Mouse (Mus musculus) urinary bladder, postnatal 14 days (tissue): ENCODE data around the gene Psmd7.
A peak's percentile ranks its signal among the peaks of the same experiment; 100 is the strongest.

Experiments
- DNase-seq: peaks from one replicate; pipeline ENCODE4 v3.0.0; 2021; ENCODE audit warnings: low spot score

Psmd7 gene

DNA sequence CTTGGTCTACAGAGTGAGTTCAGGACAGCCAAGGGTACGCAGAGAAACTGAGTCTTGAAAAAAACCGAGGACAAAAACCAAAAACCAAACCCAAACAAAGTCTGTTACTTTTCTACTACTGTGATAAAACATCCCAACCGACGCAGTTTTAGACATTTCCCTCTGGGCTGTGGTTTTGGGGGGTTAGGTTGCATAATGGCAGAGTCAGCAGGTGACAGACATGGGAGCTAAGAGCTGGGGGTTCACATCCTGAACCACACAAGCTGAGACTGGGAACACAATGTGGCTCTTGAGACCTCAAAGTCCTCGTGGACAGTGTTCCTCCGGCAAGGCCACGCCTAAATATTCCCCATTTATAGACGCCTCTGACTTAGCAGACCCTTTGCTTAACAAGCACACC lies 10.1 kb downstream of the Psmd7 start:
- no peak for DNase-seq

DNA sequence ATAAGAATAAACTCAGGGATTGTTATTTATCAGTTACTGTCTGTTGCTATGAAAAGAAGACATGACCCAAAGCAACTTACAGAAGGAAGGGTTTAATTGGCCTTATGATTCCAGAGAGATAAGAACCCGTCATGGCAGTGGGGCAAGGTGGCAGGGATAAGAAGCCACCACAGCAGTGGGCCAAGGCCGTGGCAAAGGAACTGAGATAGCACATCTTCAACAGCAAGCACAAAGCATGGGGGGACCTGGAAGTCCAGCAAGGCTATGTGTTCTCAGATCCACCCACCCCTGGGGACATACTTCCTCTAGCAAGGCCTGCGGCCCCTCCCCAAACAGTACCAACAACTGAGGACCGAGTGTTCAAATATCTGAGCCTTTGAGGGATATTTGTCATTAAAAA lies 10.6 kb downstream of the Psmd7 start:
- DNase-seq: no peak

DNA sequence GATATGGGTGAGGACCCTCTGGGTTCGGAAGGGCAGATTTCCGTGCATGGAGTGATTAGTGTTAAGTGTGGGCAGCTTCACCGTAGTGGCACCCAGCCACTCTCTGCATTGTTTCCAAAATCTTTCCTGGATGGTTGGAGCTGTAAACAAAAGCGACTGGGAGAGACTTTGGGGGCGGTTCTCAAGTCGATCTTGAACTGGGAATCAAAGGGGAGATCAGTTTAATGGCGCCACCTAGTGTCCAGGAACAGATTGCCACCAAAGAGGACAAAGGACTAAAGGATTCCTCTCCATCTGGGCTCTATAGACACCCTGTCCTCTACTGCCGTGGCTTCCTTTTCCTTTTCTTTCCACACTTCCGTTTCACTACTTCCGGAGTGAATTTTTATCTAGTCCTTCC lies 11.6 kb downstream of the Psmd7 start:
- peak; percentile 85 for DNase-seq

DNA sequence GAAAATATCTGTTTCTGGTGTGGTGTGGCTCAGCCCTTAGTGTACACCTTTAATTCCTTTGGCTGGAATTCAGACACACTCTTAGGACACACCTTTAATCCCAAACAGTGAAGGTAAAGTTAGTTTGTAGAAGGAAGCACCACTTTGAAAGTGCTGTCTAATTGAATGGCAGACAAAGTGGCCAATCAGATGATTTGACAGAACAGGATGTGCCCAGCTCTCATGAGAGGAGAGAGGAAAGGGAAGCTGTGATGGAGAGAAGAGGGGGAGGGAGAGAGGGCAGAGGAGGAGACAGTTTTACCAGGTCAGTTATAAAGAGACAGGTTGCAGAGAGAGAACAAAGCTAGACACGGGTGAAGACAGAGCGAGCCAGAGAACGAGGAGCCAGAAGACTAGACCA lies 13.5 kb downstream of the Psmd7 start:
- DNase-seq: no peak

DNA sequence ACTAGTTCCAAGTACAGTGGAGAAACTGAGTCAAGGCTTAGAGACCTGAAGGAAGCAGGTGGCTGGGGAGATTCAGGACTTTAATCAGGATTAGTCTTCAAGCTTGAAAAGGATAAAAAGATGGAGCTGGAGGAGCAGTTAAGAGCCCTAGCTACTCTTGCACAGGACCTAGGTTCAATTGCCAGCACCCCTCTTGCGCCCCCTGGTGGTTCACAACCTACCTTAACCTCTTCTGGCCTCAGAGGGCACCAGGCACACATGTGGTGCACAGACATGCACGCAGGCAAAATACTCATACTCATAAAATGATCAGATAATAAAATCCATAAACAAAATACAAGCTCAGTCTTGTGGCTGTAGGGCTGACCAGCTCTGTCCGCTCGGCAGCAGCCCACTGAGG lies 15.8 kb downstream of the Psmd7 start:
- DNase-seq: peak; percentile 77

DNA sequence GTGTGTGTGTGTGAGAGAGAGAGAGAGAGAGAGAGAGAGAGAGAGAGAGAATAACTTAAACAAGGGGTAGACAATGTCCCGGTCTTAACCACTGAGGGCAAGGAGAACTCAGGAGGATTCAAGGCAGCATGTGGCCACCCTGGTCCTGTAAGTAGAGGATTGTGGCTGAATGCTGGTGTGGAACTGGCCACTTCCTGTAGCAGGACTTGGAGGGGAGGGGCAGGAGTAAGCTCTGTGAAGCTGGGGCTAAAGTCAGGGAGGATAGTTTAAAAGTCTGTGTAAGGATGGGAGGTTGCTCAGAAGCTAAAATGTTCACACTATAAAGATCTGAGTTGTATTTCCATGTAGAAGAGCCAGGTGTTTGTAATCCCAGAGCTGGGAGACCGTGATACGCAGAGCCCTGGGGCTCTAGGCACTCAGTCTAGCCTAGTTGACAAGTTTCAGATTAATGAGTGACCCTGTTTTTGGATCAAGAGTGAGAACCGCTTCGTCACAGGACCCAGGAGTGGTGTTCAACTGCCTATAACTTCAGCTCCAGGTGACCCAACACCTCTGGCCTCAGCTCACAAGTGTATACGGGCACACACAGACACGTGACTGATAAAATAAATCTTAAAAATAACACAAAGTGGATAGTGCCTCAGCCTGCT lies 16.7 kb downstream of the Psmd7 start:
- no peak for DNase-seq

DNA sequence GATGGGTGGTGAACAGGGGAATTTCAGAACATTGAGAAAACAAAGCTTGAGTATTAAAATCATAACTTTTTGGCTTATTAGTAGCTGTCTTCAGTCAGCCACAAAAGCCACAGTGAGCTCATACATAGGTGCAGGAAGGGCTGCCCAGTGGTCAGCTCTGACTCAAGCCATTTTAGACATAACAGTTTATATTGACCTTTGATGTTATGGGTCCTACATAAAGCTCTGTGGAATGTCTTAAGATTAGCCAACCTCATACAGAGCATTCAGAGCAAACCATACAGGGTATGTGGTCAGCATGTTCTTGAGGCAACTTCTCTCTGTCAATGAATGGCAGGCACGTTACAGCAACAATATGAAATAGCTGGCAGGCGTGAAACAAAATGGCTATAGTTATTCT lies 17.2 kb downstream of the Psmd7 start:
- DNase-seq: no peak

DNA sequence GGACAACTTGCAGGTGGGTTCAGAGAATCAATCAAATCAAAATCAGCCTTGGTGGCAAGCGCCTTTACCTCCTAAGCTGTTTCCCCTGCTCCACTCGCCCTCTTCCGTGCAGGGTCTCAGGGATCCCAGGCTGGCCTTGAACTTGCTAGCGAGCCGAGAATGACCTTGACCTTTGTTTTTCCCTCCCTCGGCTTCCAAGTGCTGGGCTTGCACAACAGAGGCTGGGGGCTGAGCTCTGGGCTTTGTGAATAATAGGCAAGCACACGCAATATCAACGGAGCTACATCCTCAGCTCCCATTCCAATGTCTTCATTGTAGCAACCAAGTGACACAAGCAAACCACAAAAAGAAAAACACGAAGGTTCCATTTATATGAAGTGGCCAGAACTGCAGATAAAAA lies 26.1 kb downstream of the Psmd7 start:
- no peak for DNase-seq

DNA sequence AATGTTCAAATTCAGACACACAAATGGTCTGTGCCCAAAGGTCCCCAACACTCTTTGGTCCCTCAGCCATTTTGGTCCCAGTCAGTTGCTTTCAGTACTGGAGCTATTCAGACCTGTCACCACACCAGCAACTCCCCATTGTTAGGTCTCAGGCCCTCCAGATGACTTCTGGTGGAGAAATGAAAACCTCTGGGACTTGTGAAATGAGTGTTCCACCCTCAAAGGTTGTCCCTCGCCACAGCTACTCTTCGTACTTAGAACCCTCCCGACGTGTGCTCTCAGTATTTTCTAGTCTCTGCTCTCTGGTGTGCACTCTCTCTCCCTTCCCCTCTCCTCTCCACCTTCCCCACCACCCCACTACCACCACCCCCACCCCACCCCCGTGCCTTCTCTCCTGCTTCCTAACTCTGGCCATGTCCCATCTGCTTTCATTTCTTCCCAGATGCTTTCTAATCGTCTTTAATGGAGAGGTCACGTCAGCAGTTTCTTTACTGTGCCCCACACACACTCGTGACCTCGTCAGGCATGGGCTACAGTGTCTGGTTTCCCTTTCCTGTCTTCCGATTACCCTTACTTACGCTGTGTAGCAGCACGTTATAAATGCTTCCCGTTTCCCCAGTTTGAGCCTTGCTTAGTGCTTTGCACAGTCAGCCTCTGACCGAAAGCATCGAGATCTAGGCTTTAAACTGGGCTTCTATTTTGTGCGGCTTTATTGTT lies 27.3 kb downstream of the Psmd7 start:
- DNase-seq: no peak

DNA sequence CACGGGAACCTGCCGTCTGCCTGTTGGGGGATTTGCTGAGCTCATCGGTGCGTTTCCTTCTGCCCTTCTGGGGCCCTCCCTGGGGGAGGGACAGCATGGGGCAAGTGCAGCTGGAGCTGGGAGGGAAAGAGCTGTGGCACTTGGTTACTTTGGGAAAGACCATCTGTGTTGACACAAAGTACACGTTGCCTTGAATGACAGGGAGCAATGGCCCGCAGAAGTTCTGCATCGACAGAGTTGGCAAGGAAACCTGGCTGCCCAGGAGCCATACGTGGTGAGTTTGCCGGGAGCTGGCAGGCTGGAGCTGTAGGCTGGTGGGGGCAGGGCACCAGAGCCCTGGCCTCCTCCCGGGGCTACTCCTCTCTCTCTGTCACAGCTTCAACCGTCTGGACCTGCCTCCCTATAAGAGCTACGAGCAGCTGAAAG lies 31.7 kb downstream of the Psmd7 start:
- no peak for DNase-seq

DNA sequence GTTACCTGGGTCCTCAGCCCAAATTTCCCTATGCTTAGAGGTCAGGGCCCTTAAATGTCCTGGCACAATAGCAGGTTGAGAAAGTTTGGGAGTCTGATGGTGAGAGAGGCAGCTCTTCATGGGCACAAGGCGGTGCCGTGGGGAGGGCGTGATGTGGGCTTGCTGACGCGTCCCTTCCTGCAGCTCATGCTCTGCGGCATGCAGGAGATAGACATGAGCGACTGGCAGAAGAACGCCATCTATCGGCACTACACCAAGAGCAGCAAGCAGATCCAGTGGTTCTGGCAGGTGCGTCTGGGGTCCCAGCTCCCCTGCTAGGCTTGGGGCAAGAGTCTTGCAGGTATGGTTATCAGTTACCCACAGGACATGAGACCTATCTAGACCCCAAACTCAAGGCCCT lies 33.0 kb downstream of the Psmd7 start:
- no peak for DNase-seq

DNA sequence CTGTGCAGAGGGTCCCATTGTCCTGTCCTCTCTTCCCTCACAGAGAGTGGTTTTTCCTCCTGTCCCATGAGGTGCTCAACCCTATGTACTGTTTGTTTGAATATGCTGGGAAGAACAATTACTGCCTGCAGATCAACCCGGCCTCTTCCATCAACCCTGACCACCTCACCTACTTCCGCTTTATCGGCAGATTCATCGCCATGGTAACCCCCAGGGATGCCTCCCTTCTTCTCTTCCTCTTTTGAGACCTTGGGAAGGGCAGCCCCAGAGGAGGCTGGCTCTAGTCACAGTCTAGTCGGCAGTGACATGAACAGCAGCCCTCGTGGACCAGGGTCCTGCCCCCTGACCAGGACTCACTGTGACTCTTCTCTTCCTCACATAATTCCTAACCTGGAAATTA lies 36.0 kb downstream of the Psmd7 start:
- no peak for DNase-seq

DNA sequence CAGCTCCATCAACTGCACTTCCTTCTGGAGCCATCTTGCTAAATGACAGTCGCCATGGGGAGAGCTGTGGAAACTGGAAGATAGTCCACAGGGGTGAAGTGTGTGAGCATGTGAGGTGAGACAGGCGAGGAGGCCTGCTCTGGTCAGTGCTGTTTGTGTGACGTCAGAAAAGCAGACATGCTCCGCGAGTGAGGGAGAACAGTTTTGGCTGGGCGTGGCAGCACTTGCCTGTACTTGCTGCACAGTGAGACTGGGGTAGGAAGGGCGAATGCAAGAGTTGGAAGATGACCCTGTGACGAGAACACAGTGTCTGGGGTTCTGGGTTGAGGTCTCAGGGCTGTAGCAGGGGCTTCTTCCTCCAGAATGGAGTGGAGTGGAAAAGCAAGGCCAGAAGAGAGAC lies 41.4 kb downstream of the Psmd7 start:
- DNase-seq: no peak

DNA sequence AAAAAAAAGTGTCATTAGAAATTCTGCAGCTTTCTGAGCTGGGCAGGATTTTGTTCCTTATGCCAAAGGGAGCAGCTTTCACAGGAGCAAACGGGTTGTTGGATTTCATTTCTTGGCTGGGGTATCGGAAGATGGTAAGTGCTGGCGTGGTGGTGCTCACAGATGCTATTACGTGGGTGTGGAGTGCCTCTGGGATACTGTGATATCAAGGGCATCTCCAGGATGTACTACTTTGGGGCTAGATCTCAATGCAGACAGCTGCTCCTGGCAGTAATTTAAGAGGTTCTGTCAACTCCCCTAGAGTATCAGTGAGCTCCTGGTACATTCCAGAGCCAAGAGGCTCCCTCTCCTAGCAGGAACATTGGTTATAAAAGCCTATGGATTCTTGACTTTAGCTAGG lies 42.1 kb downstream of the Psmd7 start:
- no peak for DNase-seq

DNA sequence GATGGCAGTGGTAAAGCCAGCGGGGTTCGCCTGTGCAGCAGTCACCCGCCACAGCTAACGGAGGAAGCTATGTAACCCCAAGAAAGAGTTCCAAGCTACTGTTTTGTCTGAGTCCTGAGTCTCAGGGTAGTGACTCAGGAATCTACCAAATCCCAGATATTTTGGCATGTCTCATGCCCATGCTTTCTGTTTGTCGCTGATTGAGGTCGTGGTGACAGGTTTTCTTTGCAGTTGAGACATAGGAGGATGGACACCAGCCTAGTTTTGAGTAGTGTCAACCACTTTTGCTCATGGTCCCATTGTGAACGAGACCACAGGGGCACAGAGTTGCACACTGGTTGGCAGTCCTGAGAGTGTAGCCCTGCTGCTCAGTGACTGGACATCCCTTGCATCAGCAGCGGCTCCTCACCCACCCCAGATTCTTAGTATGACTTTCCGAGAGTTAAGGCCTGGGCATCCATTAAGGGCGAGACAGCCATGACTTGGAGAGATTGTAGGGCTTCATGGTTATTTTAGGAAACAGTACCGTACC lies 42.6 kb downstream of the Psmd7 start:
- DNase-seq: no peak

DNA sequence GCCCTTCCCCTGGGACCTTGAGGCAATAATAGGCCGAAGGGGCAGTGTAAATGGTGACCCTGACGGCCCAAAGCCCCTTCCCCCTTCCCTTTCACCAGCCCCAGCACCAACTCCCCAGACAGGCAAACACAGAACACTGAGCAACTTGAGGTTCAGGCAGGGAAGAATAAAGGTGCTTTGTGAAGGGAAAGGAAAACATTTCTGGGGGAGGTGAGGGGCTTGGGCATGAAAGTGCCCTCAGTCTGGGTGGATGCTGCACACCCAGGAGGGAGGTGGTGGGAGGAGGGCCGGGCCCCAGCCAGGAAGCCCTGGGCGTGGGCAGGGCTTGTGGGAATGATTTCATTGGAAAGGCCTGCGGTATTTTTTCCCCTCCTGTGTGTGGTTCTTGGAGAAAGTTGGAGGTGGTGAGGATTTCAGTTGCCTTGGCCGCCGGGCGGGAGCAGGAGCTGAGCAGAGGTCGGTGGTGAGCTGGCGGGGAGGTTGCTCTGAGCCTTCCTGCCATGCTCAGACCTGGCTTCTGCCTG lies 43.6 kb downstream of the Psmd7 start:
- DNase-seq: peak; percentile 18

DNA sequence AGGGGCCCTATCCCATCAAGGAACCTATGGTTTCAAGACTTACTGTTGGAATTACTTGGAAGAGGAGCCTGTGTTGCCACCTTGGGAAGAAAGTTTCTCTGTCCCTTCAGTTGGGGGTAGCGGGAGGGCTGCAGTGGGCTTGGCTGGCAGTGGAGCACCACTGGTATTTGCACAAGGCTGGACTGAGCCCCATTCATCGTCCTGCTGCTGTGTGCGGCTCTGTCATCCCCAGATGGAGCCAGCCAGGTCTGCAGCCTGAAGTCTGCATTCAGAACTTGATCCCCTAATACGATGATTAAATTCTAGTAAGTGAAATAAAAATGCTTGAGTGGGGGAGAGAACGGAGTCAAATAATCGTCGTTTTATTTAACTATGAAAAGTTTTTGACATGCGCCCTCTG lies 44.1 kb downstream of the Psmd7 start:
- no peak for DNase-seq

DNA sequence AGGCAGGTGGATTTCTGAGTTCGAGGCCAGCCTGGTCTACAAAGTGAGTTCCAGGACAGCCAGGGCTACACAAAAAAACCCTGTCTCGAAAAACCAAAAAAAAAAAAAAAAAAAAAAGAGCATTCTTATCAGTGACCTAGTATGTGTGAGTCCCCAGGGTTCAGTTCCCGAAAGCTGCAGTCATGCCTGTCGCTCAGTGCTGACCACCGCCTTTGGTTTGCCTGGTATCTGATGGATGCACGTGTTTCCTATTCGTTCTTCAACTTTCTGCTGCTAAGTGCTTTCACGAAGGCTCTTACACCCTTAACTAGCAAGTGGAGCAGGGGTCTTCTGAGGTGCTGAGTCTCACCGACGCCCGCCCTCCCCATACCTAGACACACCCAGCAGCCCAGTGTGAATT lies 44.5 kb downstream of the Psmd7 start:
- no peak for DNase-seq

DNA sequence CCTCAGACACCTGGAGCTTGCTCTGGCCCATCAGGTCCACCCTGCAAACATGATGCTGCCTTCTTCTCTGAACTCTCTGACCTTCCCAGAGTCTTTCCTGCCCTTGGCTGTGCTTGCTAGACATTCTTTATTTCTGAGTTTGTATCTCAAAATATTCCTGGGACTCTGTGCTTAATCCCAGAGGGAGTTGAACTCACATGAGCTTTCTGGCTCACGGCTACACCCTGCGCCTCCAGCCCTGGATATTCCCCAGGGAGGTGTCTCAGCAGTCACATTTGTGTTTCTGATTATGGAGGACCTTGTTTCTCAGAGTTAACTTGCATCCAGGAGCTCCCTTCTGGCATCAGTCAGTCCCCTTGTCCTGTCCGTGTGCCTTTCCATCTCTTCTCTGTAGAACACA lies 46.1 kb downstream of the Psmd7 start:
- DNase-seq: no peak

DNA sequence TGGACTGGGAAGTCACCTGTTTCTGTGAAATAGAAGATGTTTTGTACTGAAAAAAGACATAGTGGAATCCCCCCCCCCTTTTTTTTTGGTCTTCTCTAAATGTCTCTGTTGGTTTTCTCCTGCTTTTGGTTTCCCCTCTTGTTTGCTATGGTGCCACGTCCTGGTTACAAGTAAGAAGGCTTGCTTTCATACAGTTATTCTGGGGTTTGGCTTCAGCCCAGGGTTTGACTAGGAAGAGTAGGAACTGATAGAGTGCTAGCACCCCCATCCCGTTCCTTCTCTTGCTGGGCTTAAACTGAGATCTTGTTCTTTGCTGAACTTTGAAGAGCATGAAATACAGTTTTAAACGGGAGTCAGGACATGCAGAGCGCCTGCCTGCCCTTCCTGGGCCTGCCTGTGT lies 46.9 kb downstream of the Psmd7 start:
- DNase-seq: no peak

DNA sequence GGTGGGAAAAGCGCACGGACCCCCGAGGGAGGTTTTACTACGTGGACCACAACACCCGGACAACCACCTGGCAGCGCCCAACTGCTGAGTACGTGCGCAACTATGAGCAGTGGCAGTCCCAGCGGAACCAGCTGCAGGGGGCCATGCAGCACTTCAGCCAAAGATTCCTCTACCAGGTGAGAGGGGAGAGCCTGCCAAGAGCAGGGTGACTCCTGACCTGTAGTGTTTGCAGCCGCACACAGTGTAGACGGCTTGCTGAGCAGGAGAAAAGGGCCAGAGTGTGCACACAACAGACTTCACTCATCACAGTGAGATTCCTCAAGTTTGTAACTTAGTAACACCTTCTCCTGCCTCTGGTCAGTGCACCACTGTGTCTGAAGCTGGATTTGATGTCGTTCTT lies 47.6 kb downstream of the Psmd7 start:
- DNase-seq: no peak

DNA sequence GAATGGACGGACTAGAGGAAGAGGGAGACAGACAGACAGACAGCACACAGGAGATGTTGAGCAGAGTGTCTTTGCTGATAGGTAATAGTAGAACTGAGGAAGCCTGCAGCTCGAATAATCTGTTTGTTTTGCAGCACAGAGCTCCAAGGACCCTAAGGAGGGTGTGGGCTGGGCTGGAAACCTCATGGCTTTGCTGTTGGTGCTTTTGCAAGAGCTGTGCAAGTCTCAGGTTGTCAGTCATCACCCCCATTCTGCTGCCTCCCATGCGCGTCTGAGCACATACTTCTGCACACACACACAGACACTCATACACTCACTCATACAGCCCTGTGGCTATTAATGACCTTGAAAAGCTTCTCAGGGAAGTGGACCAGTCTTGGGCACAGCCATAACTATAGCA lies 50.8 kb downstream of the Psmd7 start:
- DNase-seq: no peak
